Mouse (Mus musculus) adrenal gland, adult (tissue): ENCODE results near the gene Tmem9.

Experiments
- DNase-seq, 2 experiments: peaks; one replicate each; pipeline ENCODE4 v3.0.0; 2022 to 2023; ENCODE audit warnings: low spot score in 1 of 2; ENCODE audit not compliant: inconsistent age in 2 of 2

Gene Tmem9

GRCm38 (mm10) chr1:136081161-136081560, 73.2 kb downstream of the Tmem9 start:
- DNase-seq, result no peak
